Mouse (Mus musculus) ES-Bruce4 (cell line): ENCODE results near the gene Mad1l1.

ENCODE experiments used
- CTCF ChIP-seq: IDR thresholded peaks from one replicate; pipeline ENCODE4 v1.8.1; 2011; ENCODE audit warnings: low read depth, low read length
- POLR2A ChIP-seq: IDR thresholded peaks from one replicate; pipeline ENCODE4 v1.8.1; 2011; ENCODE audit warnings: low read length; ENCODE audit not compliant: insufficient read depth

- TF ChIP-seq POLR2A: no peak
- TF ChIP-seq CTCF: no peak
Measured at GRCm38 (mm10) chr5:140101409-140102009, 219.8 kb downstream of the Mad1l1 start.
